Mouse (Mus musculus): Measurements from ENCODE around the gene Hsdl2. TPM values are rescaled to one million over a fixed set of nuclear protein-coding genes. Genes with fewer than 3 reads are reported as not detected.

The Hsdl2 gene
- total RNA-seq, 2 experiments from 2014 or later = 36.0 to 58.1 TPM

GRCm38 (mm10) chr4:59666550-59667317, 85.4 kb downstream of the Hsdl2 start:
- peak; percentile 44; the same call in 1 of the 2 replicates for ATAC-seq (replicated peaks; ENCODE audit: poor library complexity, severe bottlenecking)

GRCm38 (mm10) chr4:59668050-59668449, 86.7 kb downstream of the Hsdl2 start:
- peak; percentile 22; the same call in 1 of the 2 replicates for ATAC-seq (replicated peaks; ENCODE audit: poor library complexity, severe bottlenecking)

Other genes starting within 250 kb of the Hsdl2 start
- 63.2 and 74.8 TPM in 2 replicates for gene Susd1, start 142.9 kb upstream of the Hsdl2 start, total RNA-seq (2014; fragmentation: Nextera tagmentation)
- 94.4 and 95.7 TPM in 2 replicates for gene Susd1, start 142.9 kb upstream of the Hsdl2 start, total RNA-seq (2017)
- 275 and 288 TPM in 2 replicates for gene Ptbp3, start 32.2 kb upstream of the Hsdl2 start, total RNA-seq (2014; fragmentation: Nextera tagmentation)
- gene Ptbp3, start 32.2 kb upstream of the Hsdl2 start, total RNA-seq (2017) = 260 and 270 TPM in 2 replicates
- 6.6 and 10.5 TPM in 2 replicates for gene E130308A19Rik, start 44.6 kb downstream of the Hsdl2 start, total RNA-seq (2014; fragmentation: Nextera tagmentation)
- 2.2 and 6.1 TPM in 2 replicates for gene E130308A19Rik, start 44.6 kb downstream of the Hsdl2 start, total RNA-seq (2017)
- 49.9 and 71.0 TPM in 2 replicates for gene Inip, start 220.0 kb downstream of the Hsdl2 start, total RNA-seq (2014; fragmentation: Nextera tagmentation)
- gene Inip, start 220.0 kb downstream of the Hsdl2 start, total RNA-seq (2017) = 55.9 and 60.1 TPM in 2 replicates
- 18.8 and 23.8 TPM in 2 replicates for gene Snx30, start 224.3 kb downstream of the Hsdl2 start, total RNA-seq (2014; fragmentation: Nextera tagmentation)
- gene Snx30, start 224.3 kb downstream of the Hsdl2 start, total RNA-seq (2017) = 21.7 and 25.8 TPM in 2 replicates

All from granulocyte monocyte progenitor cell, adult 5-6 weeks (primary cell).